Mouse (Mus musculus) left cerebral cortex, adult 11 months (tissue): ENCODE data around the gene Tmem238l.

ENCODE experiments used
- DNase-seq: peaks from one replicate; pipeline ENCODE4 v3.0.0; 2022; ENCODE audit warnings: low spot score

The Tmem238l gene

DNA sequence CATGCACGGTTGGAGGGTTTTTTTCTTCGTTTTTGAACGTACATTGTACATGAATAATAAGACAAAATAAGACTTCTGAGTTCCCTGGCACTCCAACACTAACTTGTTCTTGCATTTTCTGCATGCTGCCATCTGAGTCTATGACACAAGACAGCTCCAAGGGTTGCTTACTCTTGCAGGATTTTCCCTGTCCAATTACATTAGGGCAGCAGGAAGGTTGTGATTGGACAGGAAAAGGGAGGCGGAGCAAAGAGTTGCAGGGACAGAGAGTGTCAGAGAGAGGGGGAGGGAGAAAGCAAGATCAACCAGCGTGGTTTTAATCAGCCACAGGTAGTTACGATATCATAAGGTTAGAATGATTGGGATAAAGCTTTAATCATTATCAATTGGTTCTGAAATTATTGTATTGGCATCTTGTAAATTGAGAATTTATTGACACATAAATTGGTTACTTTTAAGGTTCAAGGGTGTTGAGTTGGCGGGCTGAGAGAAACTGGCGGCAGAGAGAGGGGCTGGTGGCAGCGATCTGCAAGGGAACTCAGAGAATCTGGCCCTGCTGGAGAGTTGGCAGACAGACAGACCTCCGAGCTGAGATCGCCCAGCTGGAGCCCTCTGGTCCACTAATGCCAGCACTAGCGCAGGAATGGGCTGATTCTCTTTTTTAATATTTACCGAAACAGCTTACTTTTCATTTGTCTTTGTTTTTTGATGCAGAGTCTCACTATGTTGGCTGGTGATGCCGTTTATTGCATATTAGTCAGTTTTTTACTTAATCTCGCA, 25.1 kb downstream of the Tmem238l start:
- no peak for DNase-seq

DNA sequence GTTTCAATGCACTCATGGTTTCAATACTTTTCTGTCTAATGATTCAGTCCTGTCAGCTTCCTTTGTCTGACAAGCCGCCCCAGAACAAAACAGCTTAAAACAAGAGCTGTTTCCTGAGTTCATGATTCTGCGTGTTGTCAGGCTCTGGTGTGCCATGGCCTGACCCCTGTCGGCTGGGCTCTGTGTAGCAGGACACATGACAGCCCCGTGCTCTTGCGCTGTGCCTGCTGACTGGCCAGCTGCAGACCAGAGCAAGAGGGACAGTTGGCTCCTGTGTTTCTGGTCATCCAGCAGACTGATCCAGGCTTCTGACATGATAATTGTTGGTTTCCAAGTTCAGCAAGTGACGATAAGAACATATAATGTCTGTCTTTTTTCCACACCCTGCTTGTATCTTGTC, 26.4 kb downstream of the Tmem238l start:
- DNase-seq: no peak

- DNase-seq: no peak
Measured at GRCm38 (mm10) chr11:66983422-66984164, 27.2 kb downstream of the Tmem238l start.

- peak; percentile 38 for DNase-seq
Measured at GRCm38 (mm10) chr11:66984165-66985135, 28.0 kb downstream of the Tmem238l start.

- DNase-seq: no peak
Measured at GRCm38 (mm10) chr11:66985136-66985702, 28.8 kb downstream of the Tmem238l start.

DNA sequence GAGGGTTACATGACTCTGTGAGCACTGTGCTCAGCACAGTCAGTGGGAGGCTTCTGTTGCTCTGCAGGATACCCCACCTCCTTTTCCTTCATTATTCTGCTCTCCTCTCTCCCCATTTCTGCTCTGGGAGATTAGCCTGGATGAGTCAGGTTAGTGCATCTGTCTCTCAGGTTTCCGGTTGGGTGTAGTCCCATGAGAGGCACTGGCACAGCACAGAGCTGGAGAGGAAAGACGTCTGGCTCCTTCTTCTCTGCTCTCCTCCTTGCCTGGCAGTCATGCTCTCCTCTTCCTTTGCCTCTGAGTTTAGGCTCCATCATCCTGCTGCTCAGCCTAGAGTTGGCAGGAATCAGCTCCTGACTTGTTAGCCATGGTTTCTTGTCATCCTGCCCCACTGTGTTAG, 35.7 kb downstream of the Tmem238l start:
- DNase-seq: no peak

- DNase-seq: no peak
Measured at GRCm38 (mm10) chr11:66993674-66994073, 37.2 kb downstream of the Tmem238l start.

- no peak for DNase-seq
Measured at GRCm38 (mm10) chr11:66996446-66996845, 40.0 kb downstream of the Tmem238l start.

GRCm38 (mm10) chr11:66998467-66999403, 42.3 kb downstream of the Tmem238l start:
- no peak for DNase-seq

DNA sequence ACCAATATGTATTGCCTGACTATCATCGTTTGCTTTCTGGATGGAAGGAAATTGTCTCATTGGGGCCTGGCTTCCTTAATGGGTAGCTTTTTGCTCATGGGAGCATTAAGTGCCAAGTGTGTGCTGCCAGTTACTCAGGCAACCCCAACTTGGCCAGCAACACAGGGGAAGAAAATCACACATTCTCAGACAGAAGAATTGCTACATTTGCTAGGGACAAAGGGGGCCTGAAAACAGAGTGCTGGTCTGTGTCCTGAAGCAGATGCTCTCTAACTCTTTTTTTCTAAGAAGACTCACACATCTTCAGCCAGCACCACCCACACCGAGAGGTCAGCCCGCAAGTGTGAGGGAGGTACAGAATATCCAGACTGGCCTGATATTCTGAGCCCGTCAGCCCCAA, 44.2 kb downstream of the Tmem238l start:
- DNase-seq: no peak

DNA sequence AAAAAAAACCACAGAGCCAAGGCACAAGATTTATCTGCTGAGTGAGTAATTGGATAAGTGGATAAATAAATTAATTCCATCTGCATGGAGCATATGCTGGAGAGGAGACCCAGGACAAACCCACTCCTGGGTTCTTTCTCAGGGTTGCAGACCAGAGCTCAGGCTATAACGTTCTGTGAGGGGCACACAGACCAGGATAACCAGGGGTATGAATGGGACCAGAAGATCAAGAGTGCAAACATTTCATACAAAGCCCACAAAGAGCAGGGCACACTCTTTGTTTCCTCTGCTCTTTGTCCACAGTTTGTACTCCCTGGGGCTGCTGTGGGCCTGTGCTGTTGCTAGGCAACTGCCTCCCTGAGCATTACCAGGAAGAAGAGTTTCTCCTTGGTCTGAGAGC, 45.3 kb downstream of the Tmem238l start:
- no peak for DNase-seq

GRCm38 (mm10) chr11:67002911-67003310, 46.5 kb downstream of the Tmem238l start:
- no peak for DNase-seq

GRCm38 (mm10) chr11:67007961-67008360, 51.5 kb downstream of the Tmem238l start:
- no peak for DNase-seq

- DNase-seq: no peak
Measured at GRCm38 (mm10) chr11:67008528-67008927, 52.1 kb downstream of the Tmem238l start.

DNA sequence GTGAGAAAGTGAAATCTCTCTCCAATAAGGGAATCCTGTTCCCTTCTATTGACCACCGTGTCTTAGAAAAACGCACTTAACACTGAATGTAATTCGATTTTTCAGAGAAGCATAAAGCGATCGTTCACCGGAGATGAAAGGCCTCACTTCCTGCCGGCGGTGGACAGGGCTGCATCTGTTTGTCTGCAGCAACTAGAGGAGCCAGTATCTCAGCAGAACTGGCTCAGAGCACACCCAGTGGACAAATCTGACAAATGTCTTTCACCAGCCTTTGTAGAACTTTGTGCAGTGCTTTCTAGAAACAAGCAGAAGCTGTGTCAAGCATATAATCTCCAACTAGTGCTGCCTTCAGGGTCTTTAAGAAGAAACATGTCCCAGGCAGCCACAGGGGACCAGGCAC, 54.0 kb downstream of the Tmem238l start:
- no peak for DNase-seq

DNA sequence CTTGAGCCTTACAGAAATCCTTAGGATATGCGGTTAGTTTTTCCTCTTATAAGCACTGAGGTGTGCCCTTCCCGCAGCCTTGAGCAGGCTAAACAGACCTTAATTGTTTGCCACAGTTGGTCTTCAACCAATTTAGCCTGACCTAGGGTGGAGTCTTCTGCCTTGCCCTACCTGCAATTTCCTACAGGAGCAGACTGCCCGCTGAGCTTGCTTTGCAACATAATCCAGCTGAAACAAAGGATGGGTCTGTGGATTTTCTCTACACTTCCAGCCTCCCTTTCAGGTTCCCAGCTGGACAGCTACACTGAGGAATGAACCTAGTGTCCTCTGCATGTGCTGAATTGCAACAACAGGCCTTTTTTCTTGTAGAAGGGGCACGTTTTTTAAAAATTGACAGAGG, 55.2 kb downstream of the Tmem238l start:
- no peak for DNase-seq
